Mouse (Mus musculus) intestine, postnatal 0 days (tissue): ENCODE results near the gene Ankrd24. TPM values are rescaled to one million over a fixed set of nuclear protein-coding genes. Genes with fewer than 3 reads are reported as not detected.
A peak's percentile ranks its signal among the peaks of the same experiment; 100 is the strongest.
"Not testable (repeated sequence)": the region's sequence is repeated elsewhere in the genome, so short reads cannot be mapped to it uniquely, and the experiment has no call there.

Experiments used
- ATAC-seq: fragments of 200-750 bp; cut with Nextera tagmentation; 2 replicates; pipeline ENCODE4 v1.8.0; 2017; ENCODE audit warnings: mild to moderate bottlenecking, moderate TSS enrichment, moderate library complexity
- H3K27ac ChIP-seq: fragments of 300-500 bp; sonication (generic); 2 replicates; pipeline ENCODE4 v1.5.1; 2014; ENCODE audit warnings: mild to moderate bottlenecking, low read depth, low read length, moderate library complexity
- H3K27me3 ChIP-seq: fragments of 300-500 bp; sonication (generic); replicated peaks from 2 replicates; pipeline ENCODE4 v1.6.1; 2014; ENCODE audit warnings: low read length, mixed read lengths; ENCODE audit not compliant: control insufficient read depth, insufficient read depth
- H3K36me3 ChIP-seq: fragments of 300-500 bp; sonication (generic); 2 replicates; pipeline ENCODE4 v1.6.1; 2014; ENCODE audit warnings: mild to moderate bottlenecking, moderate library complexity; ENCODE audit not compliant: control insufficient read depth, insufficient read depth
- H3K4me1 ChIP-seq: fragments of 300-500 bp; sonication (generic); replicated peaks from 2 replicates; pipeline ENCODE4 v1.6.1; 2014; ENCODE audit warnings: antibody characterized with exemption, low read length, mixed read lengths; ENCODE audit not compliant: control insufficient read depth, insufficient read depth
- H3K4me2 ChIP-seq: fragments of 300-500 bp; sonication (generic); replicated peaks from 2 replicates; pipeline ENCODE4 v1.6.1; 2014; ENCODE audit warnings: low read depth, mild to moderate bottlenecking, moderate library complexity
- H3K4me3 ChIP-seq: fragments of 300-500 bp; sonication (generic); 2 replicates; pipeline ENCODE4 v1.5.1; 2014; ENCODE audit warnings: low read depth, low read length
- H3K9ac ChIP-seq: fragments of 300-500 bp; sonication (generic); 2 replicates; pipeline ENCODE4 v1.6.1; 2014; ENCODE audit warnings: mild to moderate bottlenecking, low read depth, low read length
- H3K9me3 ChIP-seq: fragments of 300-500 bp; sonication (generic); 2 replicates; pipeline ENCODE4 v1.6.1; 2016; ENCODE audit warnings: mixed run types; ENCODE audit not compliant: control insufficient read depth
- CTCF ChIP-seq: sonication (generic); IDR thresholded peaks from 2 replicates; pipeline ENCODE4 v1.5.1; 2016; ENCODE audit warnings: low read depth, mild to moderate bottlenecking, control low read depth, antibody characterized with exemption, moderate library complexity
- WGBS: fragments of 180-500 bp; shearing (Covaris S2); extraction: QIAGEN DNeasy Blood & Tissue Kit; methylation state at CpG from one replicate; pipeline ENCODE4 v1.1.7; 2014; 5-methylcytosine and 5-hydroxymethylcytosine counted together
- polyA plus RNA-seq: library from polyadenylated mRNA; unstranded; fragments of >200 nt; fragmentation: Nextera tagmentation; extraction: Ambion mirVana; gene quantifications from 2 replicates; pipeline ENCODE4 v1.2.1, GENCODE M21; 2015

The Ankrd24 gene
- polyA plus RNA-seq, 1 experiment from 2014 or later = 4.2 TPM

GRCm38 (mm10) chr10:81638101-81638500, 9.8 kb downstream of the Ankrd24 start:
- WGBS = 71% methylated on average over 6 of the region's 6 CpGs

GRCm38 (mm10) chr10:81640825-81641224, 12.5 kb downstream of the Ankrd24 start:
- not testable (repeated sequence) for H3K27ac ChIP-seq, H3K9ac ChIP-seq, H3K4me1 ChIP-seq, H3K4me3 ChIP-seq, H3K4me2 ChIP-seq, ATAC-seq, H3K9me3 ChIP-seq, H3K27me3 ChIP-seq, H3K36me3 ChIP-seq
- WGBS = 28% methylated on average over 4 of the region's 4 CpGs

More at GRCm38 (mm10) chr10:81638101-81638500, 9.8 kb downstream of the Ankrd24 start:
- ATAC-seq = no peak
- Histone ChIP-seq H3K36me3 (no peaks in the 10 kb centered on the region; the same call in 1 of the 2 replicates), H3K4me2 (no peak overlapping the region), H3K4me3 (no peak overlapping the region), H3K27ac (no peak overlapping the region), H3K27me3 (no peaks in the 10 kb centered on the region), H3K9me3 (no peaks in the 10 kb centered on the region), H3K9ac (no peak overlapping the region), H3K4me1 (0 out of 2 replicates have a peak, but pooled peaks cover 4% of the 10 kb centered on the region)
- TF ChIP-seq CTCF = no peak

- TF ChIP-seq CTCF = no peak
- Histone ChIP-seq H3K36me3 (no peaks in the 10 kb centered on the region; the same call in 1 of the 2 replicates), H3K4me3 (no peak overlapping the region), H3K4me1 (0 out of 2 replicates have a peak, but pooled peaks cover 4% of the 10 kb centered on the region), H3K9me3 (no peaks in the 10 kb centered on the region), H3K9ac (no peak overlapping the region; the same call in 1 of the 2 replicates), H3K27ac (no peak overlapping the region), H3K4me2 (no peak overlapping the region), H3K27me3 (no peaks in the 10 kb centered on the region)
- ATAC-seq = no peak
- WGBS = 87% methylated on average over 2 of the region's 2 CpGs
Measured at GRCm38 (mm10) chr10:81641566-81641965, 13.2 kb downstream of the Ankrd24 start.

- Histone ChIP-seq H3K4me1 (0 out of 2 replicates have a peak, but pooled peaks cover 4% of the 10 kb centered on the region), H3K27me3 (no peaks in the 10 kb centered on the region), H3K9me3 (no peaks in the 10 kb centered on the region), H3K4me2 (peak overlapping the region; percentile 92), H3K9ac (peak overlapping the region; percentile 86), H3K4me3 (peak overlapping the region; percentile 74; the same call in 1 of the 2 replicates), H3K36me3 (no peaks in the 10 kb centered on the region; the same call in 1 of the 2 replicates), H3K27ac (no peak overlapping the region)
- no peak for TF ChIP-seq CTCF
- no peak for ATAC-seq
- 72% methylated on average over 8 of the region's 8 CpGs for WGBS
Measured at GRCm38 (mm10) chr10:81641978-81642647, 13.8 kb downstream of the Ankrd24 start.

GRCm38 (mm10) chr10:81642648-81643448, 14.5 kb downstream of the Ankrd24 start:
- peak overlapping the region; percentile 94 for H3K27ac ChIP-seq
- no peak for TF ChIP-seq CTCF
- 0 out of 2 replicates have a peak, but pooled peaks cover 4% of the 10 kb centered on the region for H3K4me1 ChIP-seq
- H3K36me3 ChIP-seq = no peaks in the 10 kb centered on the region; the same call in 1 of the 2 replicates
- no peaks in the 10 kb centered on the region for H3K27me3 ChIP-seq
- WGBS = 11% methylated on average over 24 of the region's 24 CpGs
- no peaks in the 10 kb centered on the region for H3K9me3 ChIP-seq
- ATAC-seq = no peak; the same call in 1 of the 2 replicates
- peak overlapping the region; percentile 86 for H3K9ac ChIP-seq
- peak overlapping the region; percentile 92 for H3K4me2 ChIP-seq
- H3K4me3 ChIP-seq = peak overlapping the region; percentile 74

- ATAC-seq = peak; percentile 91
- peak overlapping the region; percentile 92 for H3K4me2 ChIP-seq
- peak overlapping the region; percentile 94 for H3K27ac ChIP-seq
- TF ChIP-seq CTCF = peak; percentile 71
- 0 out of 2 replicates have a peak, but pooled peaks cover 4% of the 10 kb centered on the region for H3K4me1 ChIP-seq
- H3K9ac ChIP-seq = peak overlapping the region; percentile 86
- no peaks in the 10 kb centered on the region for H3K9me3 ChIP-seq
- H3K36me3 ChIP-seq = no peaks in the 10 kb centered on the region; the same call in 1 of the 2 replicates
- under 1% methylated on average over 70 of the region's 75 CpGs for WGBS
- peak overlapping the region; percentile 74 for H3K4me3 ChIP-seq
- H3K27me3 ChIP-seq = no peaks in the 10 kb centered on the region
Measured at GRCm38 (mm10) chr10:81643449-81644055, 15.2 kb downstream of the Ankrd24 start.
